Mouse (Mus musculus) liver, embryonic 14.5 days (tissue): ENCODE data around the gene Sct. TPM values are rescaled to one million over a fixed set of nuclear protein-coding genes. Genes with fewer than 3 reads are reported as not detected.

Experiments
- ATAC-seq: fragments of 200-750 bp; cut with Nextera tagmentation; 2 replicates; pipeline ENCODE4 v1.8.0; 2017; ENCODE audit warnings: moderate number of reproducible peaks, mild to moderate bottlenecking, moderate library complexity; ENCODE audit not compliant: insufficient read depth
- DNase-seq, 3 experiments: peaks; one replicate each; pipeline ENCODE4 v3.0.0-alpha.2; 2012 to 2013; ENCODE audit warnings: low read depth in 3 of 3, low spot score in 3 of 3
- H3K27ac ChIP-seq: fragments of 300-500 bp; sonication (generic); 2 replicates; pipeline ENCODE4 v1.5.1; 2014; ENCODE audit warnings: moderate library complexity, mild to moderate bottlenecking, control low read depth, inconsistent platforms
- H3K27me3 ChIP-seq: fragments of 300-500 bp; sonication (generic); 2 replicates; pipeline ENCODE4 v1.6.1; 2014; ENCODE audit warnings: mild to moderate bottlenecking, low read length, moderate library complexity; ENCODE audit not compliant: control insufficient read depth, insufficient read depth
- H3K36me3 ChIP-seq: fragments of 300-500 bp; sonication (generic); replicated peaks from 2 replicates; pipeline ENCODE4 v1.6.1; 2014; ENCODE audit warnings: low read depth; ENCODE audit not compliant: control insufficient read depth, insufficient read depth
- H3K4me1 ChIP-seq, 2 experiments: fragments of 200-500 bp in 1 of 2; fragments of 300-500 bp in 1 of 2; sonication (generic) in 1 of 2; replicated peaks; 2 replicates each; pipeline ENCODE4 v1.6.1; 2012 to 2014; ENCODE audit warnings: antibody characterized with exemption in 1 of 2, inconsistent platforms in 1 of 2, low read length in 1 of 2; ENCODE audit not compliant: control insufficient read depth in 2 of 2, insufficient read depth in 2 of 2
- H3K4me2 ChIP-seq: fragments of 300-500 bp; sonication (generic); 2 replicates; pipeline ENCODE4 v1.6.1; 2014; ENCODE audit warnings: low read depth, mild to moderate bottlenecking, control low read depth, moderate library complexity
- H3K4me3 ChIP-seq, 2 experiments: fragments of 200-500 bp in 1 of 2; fragments of 300-500 bp in 1 of 2; sonication (generic) in 1 of 2; 2 replicates each; pipeline ENCODE4 v1.5.1; 2012 to 2014; ENCODE audit warnings: low read depth in 2 of 2, low read length in 2 of 2, mild to moderate bottlenecking in 2 of 2, control low read depth in 1 of 2, inconsistent platforms in 1 of 2, moderate library complexity in 1 of 2; ENCODE audit not compliant: insufficient read depth in 1 of 2
- H3K9ac ChIP-seq: fragments of 300-500 bp; sonication (generic); replicated peaks from 2 replicates; pipeline ENCODE4 v1.6.1; 2014; ENCODE audit warnings: mild to moderate bottlenecking, control low read depth, moderate library complexity
- H3K9me3 ChIP-seq: fragments of 300-500 bp; sonication (generic); 2 replicates; pipeline ENCODE4 v1.6.1; 2016; ENCODE audit warnings: low read length, mixed read lengths; ENCODE audit not compliant: control insufficient read depth
- CTCF ChIP-seq: IDR thresholded peaks from 2 replicates; pipeline ENCODE4 v1.5.1; 2016; ENCODE audit warnings: antibody characterized with exemption, low read depth, control low read depth
- EP300 ChIP-seq: IDR thresholded peaks from 2 replicates; pipeline ENCODE4 v1.6.1; 2016; ENCODE audit warnings: antibody characterized with exemption, low read depth
- WGBS: fragments of 180-500 bp; shearing (Covaris S2); extraction: QIAGEN DNeasy Blood & Tissue Kit; methylation state at CpG from one replicate; pipeline ENCODE4 v1.1.7; 2014; ENCODE audit not compliant: insufficient replicate concordance; 5-methylcytosine and 5-hydroxymethylcytosine counted together
- polyA plus RNA-seq, 2 experiments: library from polyadenylated mRNA; depleted of rRNA in 1 of 2; stranded (reverse) in 1 of 2; unstranded in 1 of 2; fragments of >200 nt; fragmentation: Nextera tagmentation in 1 of 2; extraction: Ambion mirVana in 1 of 2; gene quantifications; 2 replicates each; pipeline versions ENCODE4 v1.2.1 to v1.2.3; 2012 to 2014

Gene Sct
- polyA plus RNA-seq, 2 experiments: 0.16 to 0.22 TPM

DNA sequence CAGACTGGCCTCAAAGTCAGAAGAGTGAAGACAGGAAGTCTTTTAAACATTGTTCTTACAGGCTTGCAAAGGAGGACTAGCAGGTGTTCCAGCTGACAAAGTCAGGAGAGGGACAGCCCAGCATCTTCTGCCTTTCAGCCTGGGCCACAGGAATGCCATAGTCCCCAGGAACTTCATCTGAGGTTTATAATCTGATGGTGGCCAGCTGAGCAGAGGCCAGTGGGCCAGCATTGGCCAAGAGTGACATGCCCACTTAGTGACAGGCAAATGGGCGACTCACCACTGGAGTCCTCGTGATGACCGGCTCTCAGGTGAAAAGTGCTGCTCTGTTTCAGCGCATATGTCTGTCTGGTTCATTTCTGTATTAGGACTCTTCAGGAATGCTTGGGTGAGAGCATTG is 48.4 kb downstream of the Sct start:
- H3K27me3 ChIP-seq: no peaks in the 10 kb centered on the region
- peaks cover 8 to 12% of the 10 kb centered on the region in 2 experiments for H3K4me1 ChIP-seq
- H3K9ac ChIP-seq: peak overlapping the region; percentile 97
- H3K36me3 ChIP-seq: peaks cover 46% of the 10 kb centered on the region
- peak overlapping the region in 1 of 2 experiments; percentile 95; a peak in 1 of 4 replicates for H3K4me3 ChIP-seq
- peak overlapping the region; percentile 74 for H3K4me2 ChIP-seq
- DNase-seq: no peak
- 89% methylated on average over 4 of the region's 4 CpGs for WGBS
- no peaks in the 10 kb centered on the region for H3K9me3 ChIP-seq
- no peak overlapping the region for H3K27ac ChIP-seq
- no peak for ATAC-seq
- TF ChIP-seq EP300: no peak
- TF ChIP-seq CTCF: no peak

GRCm38 (mm10) chr7:141229702-141230101 is 49.2 kb downstream of the Sct start:
- Histone ChIP-seq H3K27ac (no peak overlapping the region), H3K4me2 (peak overlapping the region; percentile 74), H3K4me3 (peak overlapping the region; percentile 92 to 95), H3K27me3 (no peaks in the 10 kb centered on the region), H3K9ac (peak overlapping the region; percentile 97), H3K36me3 (peaks cover 37% of the 10 kb centered on the region), H3K9me3 (no peaks in the 10 kb centered on the region), H3K4me1 (peaks cover 8 to 12% of the 10 kb centered on the region in 2 experiments)
- ATAC-seq: no peak
- 29% methylated on average over 6 of the region's 6 CpGs for WGBS
- TF ChIP-seq CTCF: no peak
- TF ChIP-seq EP300: no peak
- DNase-seq: no peak

Other genes with a start within 250 kb of the Sct start
- gene B4galnt4, start 218.0 kb downstream of the Sct start, polyA plus RNA-seq (2012; rRNA removed): 0.64 and 0.84 TPM in 2 replicates
- gene B4galnt4, start 218.0 kb downstream of the Sct start, polyA plus RNA-seq (2014; fragmentation: Nextera tagmentation; extraction: Ambion mirVana): 0.39 and 0.68 TPM in 2 replicates
- gene Pkp3, start 200.9 kb downstream of the Sct start, polyA plus RNA-seq (2012; rRNA removed): 0.33 and 0.51 TPM in 2 replicates
- 0.36 and 0.80 TPM in 2 replicates for gene Pkp3, start 200.9 kb downstream of the Sct start, polyA plus RNA-seq (2014; fragmentation: Nextera tagmentation; extraction: Ambion mirVana)
- gene Sigirr, start 178.6 kb downstream of the Sct start, polyA plus RNA-seq (2012; rRNA removed): 9.8 and 10.8 TPM in 2 replicates
- 16.0 and 18.4 TPM in 2 replicates for gene Sigirr, start 178.6 kb downstream of the Sct start, polyA plus RNA-seq (2014; fragmentation: Nextera tagmentation; extraction: Ambion mirVana)
- 0.30 and 0.53 TPM in 2 replicates for gene Ano9, start 161.3 kb downstream of the Sct start, polyA plus RNA-seq (2012; rRNA removed)
- gene Ano9, start 161.3 kb downstream of the Sct start, polyA plus RNA-seq (2014; fragmentation: Nextera tagmentation; extraction: Ambion mirVana): 0.24 and 0.27 TPM in 2 replicates
- 72.2 and 72.8 TPM in 2 replicates for gene Ptdss2, start 156.8 kb downstream of the Sct start, polyA plus RNA-seq (2012; rRNA removed)
- gene Ptdss2, start 156.8 kb downstream of the Sct start, polyA plus RNA-seq (2014; fragmentation: Nextera tagmentation; extraction: Ambion mirVana): 111 and 130 TPM in 2 replicates
- 26.5 and 29.1 TPM in 2 replicates for gene Rnh1, start 106.3 kb downstream of the Sct start, polyA plus RNA-seq (2012; rRNA removed)
- gene Rnh1, start 106.3 kb downstream of the Sct start, polyA plus RNA-seq (2014; fragmentation: Nextera tagmentation; extraction: Ambion mirVana): 54.6 and 59.7 TPM in 2 replicates
- 50.8 and 66.8 TPM in 2 replicates for gene Hras, start 85.1 kb downstream of the Sct start, polyA plus RNA-seq (2012; rRNA removed)
- 84.4 and 102 TPM in 2 replicates for gene Hras, start 85.1 kb downstream of the Sct start, polyA plus RNA-seq (2014; fragmentation: Nextera tagmentation; extraction: Ambion mirVana)
- gene Lrrc56, start 85.0 kb downstream of the Sct start, polyA plus RNA-seq (2012; rRNA removed): 15.3 and 20.3 TPM in 2 replicates
- 10.4 and 10.9 TPM in 2 replicates for gene Lrrc56, start 85.0 kb downstream of the Sct start, polyA plus RNA-seq (2014; fragmentation: Nextera tagmentation; extraction: Ambion mirVana)
- 2.0 and 2.3 TPM in 2 replicates for gene Lmntd2, start 65.1 kb downstream of the Sct start, polyA plus RNA-seq (2012; rRNA removed)
- 0.25 and 0.66 TPM in 2 replicates for gene Lmntd2, start 65.1 kb downstream of the Sct start, polyA plus RNA-seq (2014; fragmentation: Nextera tagmentation; extraction: Ambion mirVana)
- gene Rassf7, start 63.3 kb downstream of the Sct start, polyA plus RNA-seq (2012; rRNA removed): 21.6 and 28.3 TPM in 2 replicates
- 16.8 and 22.4 TPM in 2 replicates for gene Rassf7, start 63.3 kb downstream of the Sct start, polyA plus RNA-seq (2014; fragmentation: Nextera tagmentation; extraction: Ambion mirVana)
- 10.4 and 14.1 TPM in 2 replicates for gene Phrf1, start 50.3 kb downstream of the Sct start, polyA plus RNA-seq (2012; rRNA removed)
- 25.7 and 28.3 TPM in 2 replicates for gene Phrf1, start 50.3 kb downstream of the Sct start, polyA plus RNA-seq (2014; fragmentation: Nextera tagmentation; extraction: Ambion mirVana)
- 4.6 and 5.4 TPM in 2 replicates for gene Irf7, start 12.7 kb downstream of the Sct start, polyA plus RNA-seq (2012; rRNA removed)
- 4.8 and 5.1 TPM in 2 replicates for gene Irf7, start 12.7 kb downstream of the Sct start, polyA plus RNA-seq (2014; fragmentation: Nextera tagmentation; extraction: Ambion mirVana)
- 0.07 and 0.11 TPM in 2 replicates for gene Cdhr5, start 2.3 kb downstream of the Sct start, polyA plus RNA-seq (2012; rRNA removed)
- gene Cdhr5, start 2.3 kb downstream of the Sct start, polyA plus RNA-seq (2014; fragmentation: Nextera tagmentation; extraction: Ambion mirVana): 0.24 and 0.27 TPM in 2 replicates
- not detected in 2 replicates for gene Drd4, start 12.9 kb upstream of the Sct start, polyA plus RNA-seq (2012; rRNA removed)
- gene Drd4, start 12.9 kb upstream of the Sct start, polyA plus RNA-seq (2014; fragmentation: Nextera tagmentation; extraction: Ambion mirVana): not detected in 2 replicates
- gene Deaf1, start 48.6 kb upstream of the Sct start, polyA plus RNA-seq (2012; rRNA removed): 6.9 and 7.8 TPM in 2 replicates
- 11.1 and 13.6 TPM in 2 replicates for gene Deaf1, start 48.6 kb upstream of the Sct start, polyA plus RNA-seq (2014; fragmentation: Nextera tagmentation; extraction: Ambion mirVana)
- 10.7 and 13.6 TPM in 2 replicates for gene Tmem80, start 48.6 kb upstream of the Sct start, polyA plus RNA-seq (2012; rRNA removed)
- gene Tmem80, start 48.6 kb upstream of the Sct start, polyA plus RNA-seq (2014; fragmentation: Nextera tagmentation; extraction: Ambion mirVana): 11.3 and 13.0 TPM in 2 replicates
- gene Eps8l2, start 59.7 kb upstream of the Sct start, polyA plus RNA-seq (2012; rRNA removed): 7.9 and 8.3 TPM in 2 replicates
- 6.6 and 7.7 TPM in 2 replicates for gene Eps8l2, start 59.7 kb upstream of the Sct start, polyA plus RNA-seq (2014; fragmentation: Nextera tagmentation; extraction: Ambion mirVana)
- gene Taldo1, start 113.1 kb upstream of the Sct start, polyA plus RNA-seq (2012; rRNA removed): 212 and 266 TPM in 2 replicates
- 427 and 428 TPM in 2 replicates for gene Taldo1, start 113.1 kb upstream of the Sct start, polyA plus RNA-seq (2014; fragmentation: Nextera tagmentation; extraction: Ambion mirVana)
- 13.8 and 16.9 TPM in 2 replicates for gene Gatd1, start 135.0 kb upstream of the Sct start, polyA plus RNA-seq (2012; rRNA removed)
- gene Gatd1, start 135.0 kb upstream of the Sct start, polyA plus RNA-seq (2014; fragmentation: Nextera tagmentation; extraction: Ambion mirVana): 8.7 and 10.3 TPM in 2 replicates
- 0.09 TPM in 1 of 2 replicates, not detected in the other for gene Cend1, start 150.4 kb upstream of the Sct start, polyA plus RNA-seq (2012; rRNA removed)
- not detected in 2 replicates for gene Cend1, start 150.4 kb upstream of the Sct start, polyA plus RNA-seq (2014; fragmentation: Nextera tagmentation; extraction: Ambion mirVana)
- 19.6 and 23.8 TPM in 2 replicates for gene Slc25a22, start 158.8 kb upstream of the Sct start, polyA plus RNA-seq (2012; rRNA removed)
- gene Slc25a22, start 158.8 kb upstream of the Sct start, polyA plus RNA-seq (2014; fragmentation: Nextera tagmentation; extraction: Ambion mirVana): 11.0 and 13.5 TPM in 2 replicates
- 15.5 and 18.7 TPM in 2 replicates for gene Pidd1, start 164.9 kb upstream of the Sct start, polyA plus RNA-seq (2012; rRNA removed)
- gene Pidd1, start 164.9 kb upstream of the Sct start, polyA plus RNA-seq (2014; fragmentation: Nextera tagmentation; extraction: Ambion mirVana): 6.1 and 9.4 TPM in 2 replicates
- gene Rplp2, start 168.2 kb upstream of the Sct start, polyA plus RNA-seq (2012; rRNA removed): 328 and 661 TPM in 2 replicates
- 942 and 950 TPM in 2 replicates for gene Rplp2, start 168.2 kb upstream of the Sct start, polyA plus RNA-seq (2014; fragmentation: Nextera tagmentation; extraction: Ambion mirVana)
- gene Pnpla2, start 176.1 kb upstream of the Sct start, polyA plus RNA-seq (2012; rRNA removed): 6.7 TPM in 2 replicates
- 9.0 and 9.4 TPM in 2 replicates for gene Pnpla2, start 176.1 kb upstream of the Sct start, polyA plus RNA-seq (2014; fragmentation: Nextera tagmentation; extraction: Ambion mirVana)
- gene Cracr2b, start 182.0 kb upstream of the Sct start, polyA plus RNA-seq (2012; rRNA removed): 1.3 and 2.6 TPM in 2 replicates
- gene Cracr2b, start 182.0 kb upstream of the Sct start, polyA plus RNA-seq (2014; fragmentation: Nextera tagmentation; extraction: Ambion mirVana): 0.89 and 1.9 TPM in 2 replicates
- gene Cd151, start 188.3 kb upstream of the Sct start, polyA plus RNA-seq (2012; rRNA removed): 20.0 and 22.0 TPM in 2 replicates
- 12.8 and 13.8 TPM in 2 replicates for gene Cd151, start 188.3 kb upstream of the Sct start, polyA plus RNA-seq (2014; fragmentation: Nextera tagmentation; extraction: Ambion mirVana)
- 10.9 and 24.6 TPM in 2 replicates for gene Polr2l, start 196.0 kb upstream of the Sct start, polyA plus RNA-seq (2012; rRNA removed)
- gene Polr2l, start 196.0 kb upstream of the Sct start, polyA plus RNA-seq (2014; fragmentation: Nextera tagmentation; extraction: Ambion mirVana): 52.4 and 54.7 TPM in 2 replicates
- gene Tspan4, start 196.1 kb upstream of the Sct start, polyA plus RNA-seq (2012; rRNA removed): 32.1 and 37.4 TPM in 2 replicates
- 42.1 and 43.0 TPM in 2 replicates for gene Tspan4, start 196.1 kb upstream of the Sct start, polyA plus RNA-seq (2014; fragmentation: Nextera tagmentation; extraction: Ambion mirVana)